Mouse (Mus musculus): ENCODE data around the gene Dbx2. TPM values are rescaled to one million over a fixed set of nuclear protein-coding genes. Genes with fewer than 3 reads are reported as not detected.

Gene Dbx2
- polyA plus RNA-seq, 1 experiment from 2014 or later = 8.1 TPM

GRCm38 (mm10) chr15:95640347-95640746 lies 15.4 kb downstream of the Dbx2 start:
- no peak; the same call in 1 of the 2 replicates for ATAC-seq (ENCODE audit: low FRiP score)
- Histone ChIP-seq H3K4me1 (replicated peaks; ENCODE audit: control insufficient read depth, insufficient read depth, low read length) (0 out of 2 replicates have a peak, but pooled peaks cover 3% of the 10 kb centered on the region), H3K27ac (0 out of 2 replicates have a peak overlapping the region, but pooled peaks have one; percentile 27), H3K27me3 (ENCODE audit: control insufficient read depth, insufficient read depth, low read length) (peaks cover 98% of the 10 kb centered on the region), H3K4me3 (replicated peaks; ENCODE audit: low read length) (no peak overlapping the region), H3K4me2 (replicated peaks) (peak overlapping the region; percentile 21; the same call in 1 of the 2 replicates), H3K36me3 (replicated peaks; ENCODE audit: control insufficient read depth, insufficient read depth) (no peaks in the 10 kb centered on the region), H3K9ac (no peak overlapping the region), H3K9me3 (ENCODE audit: control insufficient read depth, low read length) (no peaks in the 10 kb centered on the region)
- 3% methylated on average over 11 of the region's 11 CpGs for WGBS
- DNase-seq (ENCODE audit: low spot score) = no peak

DNA sequence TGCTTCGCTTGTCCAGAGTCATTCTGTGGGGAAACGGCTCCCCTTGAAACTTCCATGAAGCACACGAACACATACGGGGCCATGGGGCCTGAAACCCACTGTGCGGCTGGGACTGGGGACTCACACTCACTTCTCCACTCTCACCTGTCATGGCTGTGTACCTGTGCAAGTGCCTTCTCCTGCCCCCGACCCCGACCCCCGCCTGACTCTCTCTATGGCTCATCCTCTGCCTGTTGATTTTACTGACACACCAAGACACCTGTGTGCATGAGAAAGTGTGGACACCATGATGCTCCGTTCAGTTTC lies 16.0 kb downstream of the Dbx2 start:
- H3K36me3 ChIP-seq (replicated peaks; ENCODE audit: control insufficient read depth, insufficient read depth) = no peaks in the 10 kb centered on the region
- DNase-seq (ENCODE audit: low spot score) (no peak), ATAC-seq (ENCODE audit: low FRiP score) (no peak)
- no peak overlapping the region for H3K4me3 ChIP-seq (replicated peaks; ENCODE audit: low read length)
- WGBS = 21% methylated on average over 9 of the region's 9 CpGs
- H3K4me2 ChIP-seq (replicated peaks) = peak overlapping the region; percentile 30
- H3K4me1 ChIP-seq (replicated peaks; ENCODE audit: control insufficient read depth, insufficient read depth, low read length) = 0 out of 2 replicates have a peak, but pooled peaks cover 3% of the 10 kb centered on the region
- no peak overlapping the region for H3K9ac ChIP-seq
- H3K27ac ChIP-seq = no peak overlapping the region
- peaks cover 98% of the 10 kb centered on the region for H3K27me3 ChIP-seq (ENCODE audit: control insufficient read depth, insufficient read depth, low read length)
- H3K9me3 ChIP-seq (ENCODE audit: control insufficient read depth, low read length) = no peaks in the 10 kb centered on the region

DNA sequence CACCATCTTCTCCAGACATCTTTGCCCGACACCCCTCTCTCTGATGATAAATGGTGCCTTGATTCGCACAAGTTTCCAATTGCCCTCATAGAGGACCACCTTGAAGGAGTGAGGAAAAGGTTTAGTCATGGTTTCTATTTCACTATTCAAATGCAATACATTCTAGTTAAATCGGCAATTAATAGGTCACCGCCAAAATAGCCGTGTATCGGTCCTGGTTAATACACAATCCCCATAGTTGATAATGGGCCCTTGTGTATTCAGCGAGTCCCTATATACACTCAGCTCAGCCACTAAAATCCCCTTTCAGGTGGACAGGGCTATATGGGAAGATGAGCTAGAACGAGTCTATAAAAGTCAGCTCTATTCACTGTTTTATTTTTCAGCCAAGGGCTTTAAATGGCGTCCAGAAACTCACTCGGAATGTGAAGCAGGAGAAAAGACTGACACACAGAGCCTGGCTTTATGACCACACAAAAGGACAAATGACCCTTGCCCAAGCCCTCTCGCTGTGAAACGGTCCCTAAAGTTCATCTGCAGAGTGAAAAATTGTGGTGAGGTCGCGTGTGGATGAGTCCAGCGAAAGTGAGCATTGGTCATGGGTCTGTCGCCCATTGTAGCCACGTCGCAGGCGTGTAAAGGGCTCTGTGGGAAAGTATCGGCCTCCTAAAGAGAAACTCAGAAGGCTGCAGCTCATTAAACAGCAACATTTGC lies 16.5 kb downstream of the Dbx2 start:
- H3K4me1 ChIP-seq (replicated peaks; ENCODE audit: control insufficient read depth, insufficient read depth, low read length) = 0 out of 2 replicates have a peak, but pooled peaks cover 3% of the 10 kb centered on the region
- H3K27ac ChIP-seq = no peak overlapping the region
- DNase-seq (ENCODE audit: low spot score) (no peak), ATAC-seq (ENCODE audit: low FRiP score) (peak; percentile 53; the same call in 1 of the 2 replicates)
- no peak overlapping the region for H3K9ac ChIP-seq
- H3K36me3 ChIP-seq (replicated peaks; ENCODE audit: control insufficient read depth, insufficient read depth) = no peaks in the 10 kb centered on the region
- 17% methylated on average over 20 of the region's 20 CpGs for WGBS
- H3K27me3 ChIP-seq (ENCODE audit: control insufficient read depth, insufficient read depth, low read length) = peaks cover 96% of the 10 kb centered on the region
- H3K4me3 ChIP-seq (replicated peaks; ENCODE audit: low read length) = no peak overlapping the region
- H3K4me2 ChIP-seq (replicated peaks) = peak overlapping the region; percentile 30
- no peaks in the 10 kb centered on the region for H3K9me3 ChIP-seq (ENCODE audit: control insufficient read depth, low read length)

DNA sequence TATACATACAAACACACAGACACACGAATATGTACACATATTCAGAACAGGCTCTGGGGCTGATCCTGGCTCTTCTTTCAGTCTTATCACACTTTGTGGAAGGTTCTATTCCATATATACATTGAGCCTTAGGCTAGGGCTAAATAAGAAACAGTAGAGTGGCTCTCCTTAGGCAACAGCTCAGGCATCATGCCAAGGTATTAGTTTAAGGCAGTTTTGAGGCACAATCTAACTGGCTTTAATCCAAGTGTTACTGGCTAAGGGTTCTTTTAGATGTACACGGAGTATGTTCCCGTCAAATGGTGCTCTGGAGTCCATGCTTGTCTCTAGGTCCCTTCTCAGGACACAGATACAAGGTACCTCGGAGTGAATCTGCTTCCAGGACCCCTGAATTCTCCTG lies 31.4 kb downstream of the Dbx2 start:
- Histone ChIP-seq H3K27ac (no peak overlapping the region), H3K9me3 (ENCODE audit: control insufficient read depth, low read length) (no peaks in the 10 kb centered on the region), H3K36me3 (replicated peaks; ENCODE audit: control insufficient read depth, insufficient read depth) (no peaks in the 10 kb centered on the region), H3K27me3 (ENCODE audit: control insufficient read depth, insufficient read depth, low read length) (peaks cover 3% of the 10 kb centered on the region; the same call in 1 of the 2 replicates), H3K9ac (no peak overlapping the region), H3K4me2 (replicated peaks) (no peak overlapping the region), H3K4me3 (replicated peaks; ENCODE audit: low read length) (no peak overlapping the region), H3K4me1 (replicated peaks; ENCODE audit: control insufficient read depth, insufficient read depth, low read length) (no peaks in the 10 kb centered on the region)
- ATAC-seq (ENCODE audit: low FRiP score) (no peak), DNase-seq (ENCODE audit: low spot score) (no peak)
- WGBS = 79% methylated on average over 4 of the region's 4 CpGs

DNA sequence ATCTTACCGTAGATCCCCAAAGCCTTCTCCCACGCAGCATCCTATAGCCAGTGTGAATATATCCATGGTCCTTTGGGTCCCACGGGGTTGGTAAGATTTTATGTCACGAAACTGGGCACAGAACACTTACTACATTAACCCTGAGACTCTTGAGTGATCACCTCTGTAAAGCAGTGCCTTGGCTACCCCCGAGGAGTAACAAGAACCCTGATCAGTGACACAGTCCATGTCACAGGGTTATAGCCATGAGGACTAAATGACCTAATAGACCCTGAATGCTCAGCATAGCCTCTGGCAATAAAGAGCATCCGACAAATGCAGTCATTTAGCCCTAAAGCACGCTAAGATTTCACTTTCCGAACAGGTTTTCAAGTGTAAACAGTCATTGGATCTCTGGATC lies 33.0 kb downstream of the Dbx2 start:
- Histone ChIP-seq H3K4me1 (replicated peaks; ENCODE audit: control insufficient read depth, insufficient read depth, low read length) (no peaks in the 10 kb centered on the region), H3K36me3 (replicated peaks; ENCODE audit: control insufficient read depth, insufficient read depth) (no peaks in the 10 kb centered on the region), H3K9me3 (ENCODE audit: control insufficient read depth, low read length) (no peaks in the 10 kb centered on the region), H3K27ac (no peak overlapping the region), H3K4me2 (replicated peaks) (no peak overlapping the region), H3K9ac (no peak overlapping the region), H3K27me3 (ENCODE audit: control insufficient read depth, insufficient read depth, low read length) (no peaks in the 10 kb centered on the region), H3K4me3 (replicated peaks; ENCODE audit: low read length) (no peak overlapping the region)
- no peak for ATAC-seq (ENCODE audit: low FRiP score)
- 84% methylated on average over 8 of the region's 8 CpGs for WGBS
- DNase-seq (ENCODE audit: low spot score) = no peak

DNA sequence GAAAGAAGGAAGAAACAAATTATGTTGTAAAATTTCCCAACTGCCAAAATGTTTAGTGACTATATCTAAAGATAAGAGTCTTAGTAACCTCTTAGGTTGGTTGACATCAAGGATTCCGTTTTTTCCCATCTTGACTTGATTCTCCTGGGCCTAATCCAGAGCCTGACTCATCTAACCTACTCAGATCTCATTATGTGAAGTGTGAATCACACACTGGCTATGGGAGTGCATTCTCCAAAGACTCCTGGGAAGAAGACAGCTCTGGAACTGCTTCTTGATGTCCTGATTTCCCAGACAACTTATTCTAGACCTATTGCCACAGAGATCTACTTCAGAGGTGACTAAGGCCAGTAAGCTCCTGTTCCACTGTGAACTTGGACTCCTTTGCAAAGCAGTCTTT lies 43.2 kb downstream of the Dbx2 start:
- Histone ChIP-seq H3K27ac (no peak overlapping the region), H3K4me1 (replicated peaks; ENCODE audit: control insufficient read depth, insufficient read depth, low read length) (no peaks in the 10 kb centered on the region), H3K9me3 (ENCODE audit: control insufficient read depth, low read length) (no peaks in the 10 kb centered on the region), H3K4me2 (replicated peaks) (no peak overlapping the region), H3K9ac (no peak overlapping the region), H3K4me3 (replicated peaks; ENCODE audit: low read length) (no peak overlapping the region), H3K36me3 (replicated peaks; ENCODE audit: control insufficient read depth, insufficient read depth) (no peaks in the 10 kb centered on the region), H3K27me3 (ENCODE audit: control insufficient read depth, insufficient read depth, low read length) (no peaks in the 10 kb centered on the region)
- DNase-seq (ENCODE audit: low spot score) (no peak), ATAC-seq (ENCODE audit: low FRiP score) (no peak)
- 83% methylated on average over 1 of the region's 1 CpGs for WGBS

DNA sequence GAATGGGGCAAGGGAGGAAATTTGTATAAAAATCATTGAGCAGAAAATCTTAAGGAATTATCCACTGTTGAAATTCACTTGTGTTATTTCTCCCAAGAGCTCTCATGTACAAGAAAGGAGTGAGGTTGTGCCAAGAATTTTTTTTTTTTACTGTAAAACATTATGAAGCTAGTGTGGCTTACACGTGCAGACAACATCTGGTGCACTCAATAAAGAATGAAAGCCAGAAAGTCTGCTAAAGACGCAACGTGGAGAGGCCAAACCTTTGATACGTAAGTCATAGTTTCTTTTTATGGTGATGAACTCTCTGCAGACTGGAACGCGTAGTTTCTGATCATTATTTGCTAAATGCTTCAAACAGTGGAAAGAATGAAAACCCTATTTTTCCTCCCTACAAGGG lies 54.6 kb downstream of the Dbx2 start:
- Histone ChIP-seq H3K27ac (no peak overlapping the region), H3K4me3 (replicated peaks; ENCODE audit: low read length) (no peak overlapping the region), H3K9ac (no peak overlapping the region), H3K4me2 (replicated peaks) (no peak overlapping the region), H3K36me3 (replicated peaks; ENCODE audit: control insufficient read depth, insufficient read depth) (no peaks in the 10 kb centered on the region), H3K9me3 (ENCODE audit: control insufficient read depth, low read length) (0 out of 2 replicates have a peak, but pooled peaks cover 4% of the 10 kb centered on the region), H3K27me3 (ENCODE audit: control insufficient read depth, insufficient read depth, low read length) (no peaks in the 10 kb centered on the region), H3K4me1 (replicated peaks; ENCODE audit: control insufficient read depth, insufficient read depth, low read length) (no peaks in the 10 kb centered on the region)
- WGBS = 80% methylated on average over 6 of the region's 6 CpGs
- no peak for DNase-seq (ENCODE audit: low spot score)
- ATAC-seq (ENCODE audit: low FRiP score) = no peak

DNA sequence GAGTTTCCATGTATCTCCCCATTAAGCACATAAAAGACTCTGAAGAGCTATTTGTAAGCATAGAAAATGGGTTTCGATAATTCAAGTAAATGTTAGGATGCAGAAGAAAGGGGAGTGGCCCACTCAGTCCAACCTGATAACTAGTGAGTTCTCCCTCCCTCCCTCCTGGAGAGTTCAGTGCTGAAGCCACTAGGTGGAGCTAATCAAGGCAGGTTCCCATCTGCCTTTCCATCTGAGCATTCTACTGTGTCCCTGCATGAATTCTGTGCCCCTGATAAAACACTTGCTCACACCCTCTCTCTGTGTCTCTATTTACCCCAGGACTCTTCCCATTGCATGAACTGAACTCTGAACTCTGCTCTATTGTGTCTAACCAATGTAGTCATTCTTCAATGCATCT lies 57.1 kb downstream of the Dbx2 start:
- Histone ChIP-seq H3K9ac (no peak overlapping the region), H3K36me3 (replicated peaks; ENCODE audit: control insufficient read depth, insufficient read depth) (no peaks in the 10 kb centered on the region), H3K9me3 (ENCODE audit: control insufficient read depth, low read length) (no peaks in the 10 kb centered on the region), H3K4me3 (replicated peaks; ENCODE audit: low read length) (no peak overlapping the region), H3K4me2 (replicated peaks) (no peak overlapping the region), H3K4me1 (replicated peaks; ENCODE audit: control insufficient read depth, insufficient read depth, low read length) (no peaks in the 10 kb centered on the region), H3K27me3 (ENCODE audit: control insufficient read depth, insufficient read depth, low read length) (no peaks in the 10 kb centered on the region), H3K27ac (no peak overlapping the region)
- WGBS = 71% methylated on average over 1 of the region's 1 CpGs
- ATAC-seq (ENCODE audit: low FRiP score) (no peak), DNase-seq (ENCODE audit: low spot score) (peak; percentile 46)

GRCm38 (mm10) chr15:95586906-95587305 lies 68.9 kb downstream of the Dbx2 start:
- Histone ChIP-seq H3K4me3 (replicated peaks; ENCODE audit: low read length) (no peak overlapping the region), H3K9ac (no peak overlapping the region), H3K9me3 (ENCODE audit: control insufficient read depth, low read length) (no peaks in the 10 kb centered on the region), H3K4me1 (replicated peaks; ENCODE audit: control insufficient read depth, insufficient read depth, low read length) (0 out of 2 replicates have a peak, but pooled peaks cover 5% of the 10 kb centered on the region), H3K27ac (no peak overlapping the region), H3K36me3 (replicated peaks; ENCODE audit: control insufficient read depth, insufficient read depth) (no peaks in the 10 kb centered on the region), H3K27me3 (ENCODE audit: control insufficient read depth, insufficient read depth, low read length) (no peaks in the 10 kb centered on the region), H3K4me2 (replicated peaks) (no peak overlapping the region)
- no peak for DNase-seq (ENCODE audit: low spot score)
- ATAC-seq (ENCODE audit: low FRiP score) = no peak
- 93% methylated on average over 15 of the region's 15 CpGs for WGBS

Data from hindbrain, embryonic 14.5 days (tissue).